Mouse (Mus musculus) neural tube, embryonic 11.5 days (tissue): ENCODE measurements around the gene Sgpp1. TPM values are rescaled to one million over a fixed set of nuclear protein-coding genes. Genes with fewer than 3 reads are reported as not detected.

Source experiments
- ATAC-seq: fragments of 200-750 bp; cut with Nextera tagmentation; 2 replicates; pipeline ENCODE4 v1.8.0; 2017; ENCODE audit warnings: moderate number of reproducible peaks, mild to moderate bottlenecking, moderate TSS enrichment, moderate library complexity; ENCODE audit not compliant: insufficient read depth, low FRiP score, low TSS enrichment
- DNase-seq: peaks from one replicate; pipeline ENCODE4 v3.0.0-alpha.2; 2015; ENCODE audit warnings: low spot score
- H3K27ac ChIP-seq: fragments of 300-500 bp; sonication (generic); 2 replicates; pipeline ENCODE4 v1.5.1; 2014; ENCODE audit warnings: low read depth, mild to moderate bottlenecking, low read length
- H3K27me3 ChIP-seq: fragments of 300-500 bp; sonication (generic); 2 replicates; pipeline ENCODE4 v1.6.1; 2014; ENCODE audit warnings: mild to moderate bottlenecking, low read length, mixed read lengths; ENCODE audit not compliant: control insufficient read depth, insufficient read depth
- H3K36me3 ChIP-seq: fragments of 300-500 bp; sonication (generic); 2 replicates; pipeline ENCODE4 v1.6.1; 2014; ENCODE audit warnings: mild to moderate bottlenecking, low read length, moderate library complexity, mixed read lengths; ENCODE audit not compliant: control insufficient read depth, insufficient read depth
- H3K4me1 ChIP-seq: fragments of 300-500 bp; sonication (generic); 2 replicates; pipeline ENCODE4 v1.6.1; 2014; ENCODE audit warnings: low read length, mixed read lengths; ENCODE audit not compliant: control insufficient read depth, insufficient read depth
- H3K4me2 ChIP-seq: fragments of 300-500 bp; sonication (generic); 2 replicates; pipeline ENCODE4 v1.6.1; 2014; ENCODE audit warnings: low read depth, mild to moderate bottlenecking, moderate library complexity
- H3K4me3 ChIP-seq: fragments of 300-500 bp; sonication (generic); 2 replicates; pipeline ENCODE4 v1.5.1; 2014; ENCODE audit warnings: low read depth, low read length
- H3K9ac ChIP-seq: fragments of 300-500 bp; sonication (generic); 2 replicates; pipeline ENCODE4 v1.6.1; 2014; ENCODE audit warnings: mild to moderate bottlenecking, low read length
- H3K9me3 ChIP-seq: fragments of 300-500 bp; sonication (generic); 2 replicates; pipeline ENCODE4 v1.6.1; 2016; ENCODE audit warnings: low read length; ENCODE audit not compliant: control insufficient read depth
- WGBS: fragments of 180-500 bp; shearing (Covaris S2); extraction: QIAGEN DNeasy Blood & Tissue Kit; methylation state at CpG from one replicate; pipeline ENCODE4 v1.1.7; 2014; 5-methylcytosine and 5-hydroxymethylcytosine counted together
- polyA plus RNA-seq: library from polyadenylated mRNA; unstranded; fragments of >200 nt; fragmentation: Nextera tagmentation; extraction: Ambion mirVana; gene quantifications from 2 replicates; pipeline ENCODE4 v1.2.1, GENCODE M21; 2014

The Sgpp1 gene
- polyA plus RNA-seq, 1 experiment from 2014 or later = 7.7 TPM

DNA sequence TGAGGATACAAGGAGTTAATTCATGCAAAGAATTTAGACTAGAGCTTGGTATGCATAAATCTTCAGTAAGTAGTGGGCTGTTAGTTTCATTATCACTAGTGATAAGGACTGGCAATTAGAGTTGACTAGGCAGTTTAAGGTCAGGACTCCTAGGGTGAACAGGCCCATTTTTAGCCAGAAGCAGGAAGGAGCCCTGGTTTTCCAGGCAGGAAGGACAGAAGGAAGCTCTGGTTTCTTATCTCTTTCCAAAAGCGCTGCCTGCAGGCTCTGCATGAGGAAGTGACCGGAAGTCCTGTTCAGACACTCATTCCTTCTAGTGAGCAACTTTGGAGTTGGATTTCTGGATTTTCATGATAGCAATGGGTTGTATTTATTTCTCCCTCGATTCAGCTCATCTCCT lies 30.2 kb upstream of the Sgpp1 start:
- no peak for ATAC-seq
- WGBS = 85% methylated on average over 3 of the region's 3 CpGs

DNA sequence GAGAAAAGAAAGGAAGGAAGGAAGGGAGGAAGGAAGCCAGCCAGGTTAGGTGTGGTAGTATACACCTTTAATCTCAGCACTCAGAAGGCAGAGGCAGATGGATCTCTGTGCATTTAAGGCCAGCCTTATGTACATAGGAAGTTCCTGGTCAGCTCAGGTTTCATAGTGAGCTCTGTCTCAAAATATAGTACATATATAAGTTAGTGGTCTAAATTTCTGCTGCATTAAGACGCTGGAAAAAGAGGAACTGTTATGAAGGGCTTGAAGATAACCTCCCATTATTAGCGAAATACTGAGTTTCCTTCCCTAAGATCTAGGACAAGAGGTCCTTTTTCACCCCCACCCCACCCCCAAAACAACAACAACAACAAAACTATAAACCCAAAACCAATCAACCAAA lies 20.9 kb upstream of the Sgpp1 start:
- 87% methylated on average over 2 of the region's 2 CpGs for WGBS
- no peak overlapping the region for H3K4me3 ChIP-seq
- ATAC-seq = no peak
- no peaks in the 10 kb centered on the region for H3K36me3 ChIP-seq
- no peak overlapping the region for H3K4me2 ChIP-seq
- H3K9me3 ChIP-seq = no peaks in the 10 kb centered on the region
- H3K27me3 ChIP-seq = no peaks in the 10 kb centered on the region
- H3K27ac ChIP-seq = no peak overlapping the region
- no peak for DNase-seq
- H3K4me1 ChIP-seq = no peaks in the 10 kb centered on the region
- H3K9ac ChIP-seq = no peak overlapping the region

More for the DNA sequence above, 30.2 kb upstream of the Sgpp1 start:
- no peaks in the 10 kb centered on the region for H3K27me3 ChIP-seq
- no peak for DNase-seq
- no peak overlapping the region for H3K9ac ChIP-seq
- H3K4me2 ChIP-seq = no peak overlapping the region
- no peak overlapping the region for H3K4me3 ChIP-seq
- H3K36me3 ChIP-seq = no peaks in the 10 kb centered on the region
- no peaks in the 10 kb centered on the region for H3K9me3 ChIP-seq
- no peaks in the 10 kb centered on the region for H3K4me1 ChIP-seq
- H3K27ac ChIP-seq = no peak overlapping the region

DNA sequence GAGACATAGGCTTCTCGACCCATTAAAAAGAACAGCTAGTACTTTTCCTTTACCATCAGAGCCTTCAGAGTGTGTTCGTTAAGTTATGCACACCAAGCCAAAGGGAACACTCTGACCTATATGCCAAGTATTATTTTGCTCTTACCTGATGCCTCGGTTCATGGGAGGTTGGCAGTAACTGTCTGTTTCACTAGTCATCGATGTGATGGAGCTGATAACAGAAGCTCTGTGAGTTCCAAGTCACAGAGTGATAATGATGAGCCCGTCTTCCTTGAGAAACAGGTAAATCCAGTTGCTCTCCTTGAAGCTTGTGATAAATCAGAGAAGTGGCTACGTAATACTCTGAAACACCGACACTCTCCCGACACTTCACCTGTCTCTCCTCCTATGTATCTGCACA lies 18.2 kb upstream of the Sgpp1 start:
- DNase-seq (no peak), ATAC-seq (no peak)
- 88% methylated on average over 8 of the region's 8 CpGs for WGBS
- Histone ChIP-seq H3K4me3 (no peak overlapping the region), H3K4me2 (no peak overlapping the region), H3K27me3 (no peaks in the 10 kb centered on the region), H3K27ac (no peak overlapping the region), H3K36me3 (no peaks in the 10 kb centered on the region), H3K9me3 (no peaks in the 10 kb centered on the region), H3K4me1 (no peaks in the 10 kb centered on the region), H3K9ac (no peak overlapping the region)

DNA sequence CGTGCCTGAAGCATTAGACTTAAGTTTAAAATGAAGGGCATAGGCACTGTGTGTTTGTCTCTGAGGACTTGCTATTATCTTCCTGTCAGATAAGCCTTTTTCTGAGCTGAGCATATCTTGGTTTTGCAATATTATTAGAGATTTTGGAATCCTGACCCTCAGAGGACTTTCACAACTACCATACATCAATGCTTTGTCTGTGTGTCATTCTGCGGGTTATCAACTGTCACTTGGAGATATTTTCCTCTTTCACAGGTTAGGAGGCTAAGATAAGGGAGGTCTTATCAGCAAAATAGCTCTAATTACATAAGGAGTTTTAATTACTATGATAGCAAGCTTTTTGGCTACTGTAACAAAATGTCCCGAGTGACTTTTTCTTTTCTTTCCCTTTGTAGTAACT lies 16.5 kb upstream of the Sgpp1 start:
- 91% methylated on average over 3 of the region's 3 CpGs for WGBS
- no peak for ATAC-seq

DNA sequence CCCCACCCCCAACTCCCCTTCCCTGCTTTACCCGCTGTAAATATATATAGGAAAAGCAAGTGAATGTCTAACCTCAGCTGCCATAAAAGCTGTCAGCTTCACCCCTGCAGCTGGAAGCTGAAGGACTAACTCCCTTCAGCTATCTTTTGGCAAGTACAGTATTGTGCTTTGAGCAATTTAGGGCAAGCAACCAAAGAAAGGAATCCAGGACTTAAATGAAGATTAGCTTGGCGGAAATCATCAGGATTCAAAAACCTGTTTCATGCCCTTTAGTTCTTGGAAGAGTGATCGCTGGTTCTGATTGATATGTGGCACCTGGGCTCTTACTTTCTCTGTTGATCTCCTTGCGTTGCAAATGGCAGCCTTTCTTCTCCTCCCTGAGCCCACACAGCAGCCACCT lies 13.0 kb upstream of the Sgpp1 start:
- 72% methylated on average over 4 of the region's 4 CpGs for WGBS
- no peaks in the 10 kb centered on the region for H3K9me3 ChIP-seq
- ATAC-seq (no peak), DNase-seq (no peak)
- H3K4me2 ChIP-seq = no peak overlapping the region
- no peak overlapping the region for H3K4me3 ChIP-seq
- H3K9ac ChIP-seq = no peak overlapping the region
- no peak overlapping the region for H3K27ac ChIP-seq
- H3K4me1 ChIP-seq = no peaks in the 10 kb centered on the region
- no peaks in the 10 kb centered on the region for H3K27me3 ChIP-seq
- H3K36me3 ChIP-seq = no peaks in the 10 kb centered on the region

More for the DNA sequence above, 16.5 kb upstream of the Sgpp1 start:
- no peaks in the 10 kb centered on the region for H3K4me1 ChIP-seq
- no peak for DNase-seq
- no peak overlapping the region for H3K9ac ChIP-seq
- no peaks in the 10 kb centered on the region for H3K9me3 ChIP-seq
- no peaks in the 10 kb centered on the region for H3K27me3 ChIP-seq
- H3K4me3 ChIP-seq = no peak overlapping the region
- H3K4me2 ChIP-seq = no peak overlapping the region
- no peaks in the 10 kb centered on the region for H3K36me3 ChIP-seq
- H3K27ac ChIP-seq = no peak overlapping the region

DNA sequence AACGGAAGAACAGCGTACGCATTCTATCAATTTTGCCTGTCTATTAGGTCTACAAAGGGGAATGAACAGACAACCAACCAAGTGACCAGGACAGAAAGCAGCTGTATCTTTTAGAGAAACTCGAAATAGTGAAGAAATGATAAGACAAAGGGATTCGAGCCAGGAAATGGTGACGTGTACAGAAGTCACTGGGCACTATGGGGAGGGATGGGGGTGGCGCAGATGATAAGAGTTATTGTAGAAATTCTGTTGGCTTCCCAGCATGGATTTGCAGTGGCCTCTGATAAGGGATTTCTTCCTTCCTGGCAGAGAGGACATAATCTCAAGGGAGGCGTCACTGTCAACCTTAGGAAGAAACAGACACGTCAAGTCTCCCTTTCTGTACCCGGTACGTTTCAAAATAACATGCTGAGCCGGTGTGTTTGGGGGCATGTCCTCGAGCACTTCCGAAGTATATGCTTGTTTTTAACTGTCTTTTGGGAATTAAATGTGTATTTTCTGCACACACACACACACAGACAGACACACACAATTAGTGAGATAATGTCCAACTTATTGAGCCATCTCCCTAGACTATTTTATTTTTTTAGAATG lies 10.3 kb upstream of the Sgpp1 start:
- Histone ChIP-seq H3K36me3 (no peaks in the 10 kb centered on the region), H3K9me3 (no peaks in the 10 kb centered on the region), H3K4me2 (no peak overlapping the region), H3K27me3 (no peaks in the 10 kb centered on the region), H3K9ac (no peak overlapping the region), H3K4me3 (no peak overlapping the region), H3K27ac (no peak overlapping the region), H3K4me1 (no peaks in the 10 kb centered on the region)
- DNase-seq = no peak
- ATAC-seq = no peak
- WGBS = 87% methylated on average over 14 of the region's 14 CpGs

DNA sequence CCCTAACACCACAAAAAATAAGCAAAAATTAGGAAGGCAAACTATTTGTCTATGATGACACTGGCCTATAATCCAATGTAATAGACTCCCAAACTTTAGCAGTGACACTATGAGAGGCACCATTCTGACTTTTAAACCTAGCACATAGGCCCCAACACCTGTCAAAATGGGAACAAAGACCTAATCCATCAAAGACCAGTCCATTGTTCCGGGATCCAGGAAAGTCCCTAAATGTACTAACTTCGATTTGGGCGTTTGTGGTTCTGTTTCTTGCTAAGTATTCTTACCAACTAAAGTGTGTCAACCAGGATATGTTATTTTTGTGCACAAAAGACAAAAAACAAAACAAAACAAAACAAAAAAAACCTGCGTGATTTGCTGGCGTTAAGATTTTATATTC lies 6.6 kb upstream of the Sgpp1 start:
- Histone ChIP-seq H3K4me3 (no peak overlapping the region), H3K27ac (no peak overlapping the region), H3K4me1 (no peaks in the 10 kb centered on the region), H3K9me3 (no peaks in the 10 kb centered on the region), H3K9ac (no peak overlapping the region), H3K4me2 (no peak overlapping the region), H3K27me3 (no peaks in the 10 kb centered on the region), H3K36me3 (no peaks in the 10 kb centered on the region)
- ATAC-seq = no peak
- DNase-seq = no peak
- 83% methylated on average over 5 of the region's 5 CpGs for WGBS

DNA sequence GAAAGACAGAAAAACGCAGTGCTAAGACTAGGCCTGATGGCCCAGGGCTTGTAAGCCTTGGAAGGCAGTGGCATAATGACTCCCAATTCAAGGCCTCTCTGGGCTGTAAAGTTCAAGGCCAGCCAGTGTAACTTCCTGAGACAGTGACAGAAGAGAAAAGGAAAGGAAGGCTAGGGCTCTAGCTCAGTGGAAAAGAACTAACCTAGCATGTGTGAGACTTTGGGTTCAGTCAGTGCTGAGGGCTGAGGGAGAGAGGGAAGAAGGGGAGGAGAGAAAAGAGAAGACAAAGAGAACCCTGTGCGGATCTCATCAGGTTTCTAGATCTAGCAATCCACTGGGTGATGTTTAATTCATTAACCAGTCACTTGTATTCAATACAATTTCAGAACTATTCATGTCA lies 5.7 kb upstream of the Sgpp1 start:
- Histone ChIP-seq H3K27ac (no peak overlapping the region), H3K4me3 (no peak overlapping the region), H3K36me3 (no peaks in the 10 kb centered on the region), H3K4me1 (no peaks in the 10 kb centered on the region), H3K9ac (no peak overlapping the region), H3K27me3 (peaks cover 3% of the 10 kb centered on the region; the same call in 1 of the 2 replicates), H3K9me3 (no peaks in the 10 kb centered on the region), H3K4me2 (no peak overlapping the region)
- ATAC-seq (no peak), DNase-seq (no peak)
- 80% methylated on average over 2 of the region's 2 CpGs for WGBS

DNA sequence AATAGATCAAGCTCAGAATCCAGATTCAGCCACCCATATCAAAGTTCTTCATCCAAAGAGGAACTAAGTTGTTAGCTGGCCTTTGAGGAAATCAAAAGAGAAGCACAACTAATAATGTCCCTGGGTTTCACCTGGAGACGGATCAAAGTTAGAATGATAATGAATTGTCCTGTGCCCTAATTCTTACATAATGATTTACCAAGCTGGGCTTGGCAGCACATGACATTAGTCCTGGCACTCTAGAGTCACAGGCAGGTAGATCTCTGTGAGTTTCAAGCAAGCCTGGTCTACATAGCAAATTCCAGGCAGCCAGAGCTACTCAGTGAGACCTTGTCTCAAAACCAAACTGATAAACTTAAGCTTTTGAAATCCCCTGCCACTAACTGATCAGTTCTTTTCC lies 4.9 kb upstream of the Sgpp1 start:
- DNase-seq (no peak), ATAC-seq (no peak)
- WGBS = 81% methylated on average over 1 of the region's 1 CpGs
- no peak overlapping the region for H3K4me2 ChIP-seq
- H3K4me1 ChIP-seq = no peaks in the 10 kb centered on the region
- H3K4me3 ChIP-seq = no peak overlapping the region
- H3K9ac ChIP-seq = no peak overlapping the region
- no peak overlapping the region for H3K27ac ChIP-seq
- peaks cover 3% of the 10 kb centered on the region; the same call in 1 of the 2 replicates for H3K27me3 ChIP-seq
- no peaks in the 10 kb centered on the region for H3K9me3 ChIP-seq
- H3K36me3 ChIP-seq = no peaks in the 10 kb centered on the region
